Mouse (Mus musculus) G1E (cell line): ENCODE measurements around the gene Olfr322.

Experiments
- CTCF ChIP-seq: IDR thresholded peaks from 2 replicates; pipeline ENCODE4 v1.5.1; 2012; ENCODE audit warnings: low read depth, low read length, inconsistent platforms, mixed read lengths
- GATA1 ChIP-seq: IDR thresholded peaks from 2 replicates; pipeline ENCODE4 v1.6.1; 2012; ENCODE audit warnings: borderline replicate concordance, low read length, inconsistent platforms, mixed read lengths
- POLR2AphosphoS5 ChIP-seq: IDR thresholded peaks from 2 replicates; pipeline ENCODE4 v1.6.1; 2012; ENCODE audit warnings: low read depth, low read length, inconsistent platforms; ENCODE audit not compliant: insufficient replicate concordance

DNA sequence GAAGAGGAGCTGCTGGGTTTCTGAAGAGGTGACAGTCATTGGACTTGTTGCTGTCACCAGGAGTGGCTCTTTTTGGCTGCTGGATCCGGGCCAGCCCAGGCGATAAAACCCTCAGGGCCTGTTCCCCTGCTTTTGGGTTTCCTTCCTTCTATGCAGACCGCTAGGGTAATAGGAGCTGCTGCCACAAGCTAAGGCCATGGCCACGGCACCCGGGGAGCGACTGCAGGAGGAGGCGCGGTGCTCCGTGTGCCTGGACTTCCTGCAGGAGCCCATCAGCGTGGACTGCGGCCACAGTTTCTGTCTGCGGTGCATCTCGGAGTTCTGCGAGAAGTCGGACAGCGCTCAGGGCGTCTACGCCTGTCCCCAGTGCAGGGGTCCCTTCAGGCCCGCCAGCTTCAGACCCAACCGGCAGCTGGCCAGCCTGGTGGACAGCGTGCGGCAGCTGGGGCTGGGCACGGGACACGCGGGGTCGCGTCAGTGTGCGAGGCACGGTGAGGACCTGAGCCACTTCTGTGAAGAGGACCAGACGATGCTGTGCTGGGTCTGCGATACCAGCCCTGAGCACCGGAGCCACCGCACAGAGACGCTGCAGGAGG lies 18.2 kb upstream of the Olfr322 start, which contains the start of gene Trim58:
- TF ChIP-seq POLR2AphosphoS5, result no peak
- no peak for TF ChIP-seq CTCF
- TF ChIP-seq GATA1, result no peak
